Mouse (Mus musculus) brain, embryonic 14.5 days (tissue): ENCODE measurements around the gene Faim2.

ENCODE experiments used
- CTCF ChIP-seq: fragments of 200-500 bp; IDR thresholded peaks from 2 replicates; pipeline ENCODE4 v1.5.1; 2012; ENCODE audit warnings: inconsistent platforms, mild to moderate bottlenecking, moderate library complexity, borderline replicate concordance; ENCODE audit not compliant: insufficient read depth, insufficient read length; ENCODE audit errors: extremely low read depth
- POLR2A ChIP-seq: fragments of 200-500 bp; IDR thresholded peaks from 2 replicates; pipeline ENCODE4 v1.6.1; 2012; ENCODE audit warnings: mild to moderate bottlenecking, inconsistent platforms, borderline replicate concordance; ENCODE audit not compliant: poor library complexity, insufficient read depth, insufficient read length, severe bottlenecking; ENCODE audit errors: extremely low read depth

DNA sequence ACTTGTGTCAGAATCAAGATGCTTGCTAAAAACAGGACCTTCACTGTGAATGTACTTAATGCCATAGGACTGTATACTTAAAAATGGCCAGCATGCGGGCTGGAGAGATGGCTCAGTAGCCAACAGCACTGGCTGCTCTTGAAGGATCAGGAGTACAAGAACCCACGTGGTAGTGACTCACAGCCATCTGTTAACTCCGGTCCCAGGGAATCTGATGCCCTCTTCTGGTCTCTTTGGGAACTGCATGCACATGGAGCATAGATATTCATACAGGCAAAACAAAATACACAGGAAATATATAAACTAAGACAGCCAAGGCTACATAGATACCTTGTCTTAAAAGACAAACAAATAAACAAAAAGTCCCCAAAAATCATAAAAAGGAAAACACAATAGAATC lies 58.9 kb downstream of the Faim2 start:
- TF ChIP-seq CTCF, result peak; percentile 69
- no peak for TF ChIP-seq POLR2A
